Mouse (Mus musculus): Measurements from ENCODE around the gene Armc12.

GRCm38 (mm10) chr17:28532557-28532956 is 2.0 kb downstream of the Armc12 start:
- no peak for TF ChIP-seq CTCF (IDR thresholded peaks at IDR 0.05; ENCODE audit: extremely low read depth, insufficient read length, insufficient replicate concordance, low read depth, low read length)
- no peak for TF ChIP-seq POLR2A (IDR thresholded peaks at IDR 0.05; ENCODE audit: low read depth, low read length)

Measured in small intestine, adult 2 months (tissue).